Mouse (Mus musculus): ENCODE data around the gene Ehf. TPM values are rescaled to one million over a fixed set of nuclear protein-coding genes. Genes with fewer than 3 reads are reported as not detected.

Ehf gene
- polyA plus RNA-seq (2015; fragmentation: Nextera tagmentation; extraction: Ambion mirVana): 4.5 and 5.0 TPM in 2 replicates

DNA sequence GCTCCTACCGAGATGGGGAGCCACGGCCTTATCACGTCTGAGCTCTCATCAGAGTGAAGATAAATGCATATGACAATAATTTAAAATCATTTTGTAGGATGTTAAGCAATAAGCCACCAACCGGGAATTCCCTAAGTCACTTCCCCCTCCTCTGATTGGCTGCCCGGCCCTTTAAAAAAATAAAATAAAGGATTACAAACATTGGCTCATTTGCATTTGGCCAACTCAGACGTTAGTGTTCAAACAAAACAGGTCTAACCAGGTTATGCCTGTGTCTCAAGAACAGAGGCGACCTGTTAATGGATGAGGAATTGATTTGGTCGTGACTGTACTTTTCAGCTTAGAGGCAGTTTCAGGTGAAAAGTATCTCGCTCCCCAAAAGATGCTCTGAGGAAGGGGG lies at the start of gene Ehf:
Gene Ehf (minus strand): TSS at position 147 of the 400 bp plus-strand sequence.
- H3K9me3 ChIP-seq: no peaks in the 10 kb centered on the region
- no peaks in the 10 kb centered on the region for H3K36me3 ChIP-seq
- no peak within 1 kb of the TSS for H3K4me2 ChIP-seq
- H3K27ac ChIP-seq: no peak within 1 kb of the TSS
- WGBS: 23% methylated on average over 9 of the region's 9 CpGs
- H3K4me3 ChIP-seq: no peak within 1 kb of the TSS
- H3K4me1 ChIP-seq: no peaks in the 10 kb centered on the region; the same call in 1 of the 2 replicates
- no peak within 1 kb of the TSS for H3K9ac ChIP-seq
- no peak for ATAC-seq (ENCODE audit: borderline replicate concordance, extremely low read depth, low FRiP score, low TSS enrichment)
- H3K27me3 ChIP-seq: no peaks in the 10 kb centered on the region

DNA sequence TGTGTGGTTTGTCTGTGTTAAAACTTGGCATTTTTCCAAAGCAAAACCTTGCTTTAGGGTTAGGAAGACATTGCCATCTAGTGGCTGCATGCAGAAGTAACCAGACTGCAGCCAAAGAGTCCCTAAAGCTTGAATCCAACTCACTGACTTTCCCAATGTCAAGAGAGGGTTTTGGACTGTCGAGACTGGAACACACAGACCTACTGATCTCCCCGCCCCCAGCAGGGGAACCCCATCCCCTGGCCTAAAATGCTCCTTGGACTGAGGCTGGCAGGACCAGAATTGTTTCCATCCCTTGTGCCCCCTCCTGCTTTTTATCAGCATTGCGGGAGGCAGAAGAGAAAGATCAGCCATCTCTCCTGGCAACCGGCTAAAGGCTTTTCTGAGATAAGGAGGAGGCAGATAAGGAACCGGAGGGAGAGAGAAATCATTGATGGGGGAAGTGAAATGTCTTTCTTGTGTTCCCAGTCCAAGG lies 44.4 kb upstream of the Ehf start:
- WGBS: 4% methylated on average over 5 of the region's 5 CpGs
- H3K9ac ChIP-seq: no peak overlapping the region
- no peaks in the 10 kb centered on the region for H3K36me3 ChIP-seq
- 0 out of 2 replicates have a peak, but pooled peaks have one; percentile 55 for ATAC-seq (ENCODE audit: borderline replicate concordance, extremely low read depth, low FRiP score, low TSS enrichment)
- H3K27me3 ChIP-seq: no peaks in the 10 kb centered on the region
- H3K4me2 ChIP-seq: peak overlapping the region; percentile 39; the same call in 1 of the 2 replicates
- H3K27ac ChIP-seq: no peak overlapping the region
- H3K4me3 ChIP-seq: no peak overlapping the region
- no peaks in the 10 kb centered on the region for H3K9me3 ChIP-seq
- peaks cover 11% of the 10 kb centered on the region for H3K4me1 ChIP-seq

DNA sequence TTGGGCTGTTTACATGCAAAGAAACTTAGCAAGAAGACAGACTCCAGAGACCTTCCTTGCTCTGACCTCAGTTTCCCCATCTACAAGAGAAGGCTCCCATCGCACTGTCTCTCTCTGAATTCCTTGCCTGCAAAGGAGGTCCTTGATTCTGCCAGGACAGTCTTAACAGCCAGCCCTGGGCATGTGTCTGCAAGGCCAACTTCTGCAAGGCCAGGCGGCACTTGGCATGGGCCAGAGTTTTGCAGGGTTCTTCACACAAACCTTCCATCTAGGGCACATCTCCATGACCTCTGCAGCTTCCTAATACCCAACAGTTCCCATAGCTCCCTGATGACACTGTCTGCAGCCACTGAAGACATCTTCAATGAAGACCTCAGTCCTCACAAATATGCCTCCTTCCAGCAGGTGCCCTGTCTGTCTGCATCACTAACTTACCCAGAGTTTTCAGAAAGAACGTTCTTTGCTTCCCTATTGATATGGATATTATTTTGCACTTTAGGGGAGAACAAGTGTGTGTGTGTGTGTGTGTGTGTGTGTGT lies 43.7 kb upstream of the Ehf start:
- ATAC-seq (ENCODE audit: borderline replicate concordance, extremely low read depth, low FRiP score, low TSS enrichment): no peak
- WGBS: 62% methylated on average over 3 of the region's 3 CpGs
- H3K4me3 ChIP-seq: no peak overlapping the region
- H3K9me3 ChIP-seq: no peaks in the 10 kb centered on the region
- no peak overlapping the region for H3K27ac ChIP-seq
- H3K27me3 ChIP-seq: no peaks in the 10 kb centered on the region
- H3K9ac ChIP-seq: no peak overlapping the region
- no peaks in the 10 kb centered on the region for H3K36me3 ChIP-seq
- peaks cover 11% of the 10 kb centered on the region for H3K4me1 ChIP-seq
- H3K4me2 ChIP-seq: no peak overlapping the region

DNA sequence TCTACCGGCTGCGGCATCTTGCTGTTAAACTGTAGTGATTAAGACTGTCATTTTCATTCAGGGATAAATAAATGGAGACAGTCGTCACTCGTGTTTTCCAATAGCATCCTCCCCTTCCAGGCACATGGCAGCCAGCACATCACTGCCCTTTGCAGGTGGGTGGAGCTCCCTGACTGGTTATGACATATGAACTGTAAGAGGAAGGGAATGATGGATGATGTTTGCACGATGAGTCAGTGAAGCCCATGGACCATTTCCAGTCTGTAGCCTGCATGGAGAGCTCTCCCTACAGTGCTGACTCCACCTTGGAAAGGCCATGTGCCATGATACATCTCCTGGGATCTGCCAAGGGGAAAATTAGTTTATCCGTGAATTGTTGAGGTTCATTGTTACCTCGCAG lies 40.5 kb upstream of the Ehf start:
- Histone ChIP-seq H3K4me2 (no peak overlapping the region), H3K9ac (no peak overlapping the region), H3K9me3 (no peaks in the 10 kb centered on the region), H3K4me3 (no peak overlapping the region), H3K27ac (no peak overlapping the region), H3K4me1 (peaks cover 11% of the 10 kb centered on the region), H3K27me3 (no peaks in the 10 kb centered on the region), H3K36me3 (no peaks in the 10 kb centered on the region)
- no peak for ATAC-seq (ENCODE audit: borderline replicate concordance, extremely low read depth, low FRiP score, low TSS enrichment)
- WGBS: 60% methylated on average over 7 of the region's 7 CpGs

DNA sequence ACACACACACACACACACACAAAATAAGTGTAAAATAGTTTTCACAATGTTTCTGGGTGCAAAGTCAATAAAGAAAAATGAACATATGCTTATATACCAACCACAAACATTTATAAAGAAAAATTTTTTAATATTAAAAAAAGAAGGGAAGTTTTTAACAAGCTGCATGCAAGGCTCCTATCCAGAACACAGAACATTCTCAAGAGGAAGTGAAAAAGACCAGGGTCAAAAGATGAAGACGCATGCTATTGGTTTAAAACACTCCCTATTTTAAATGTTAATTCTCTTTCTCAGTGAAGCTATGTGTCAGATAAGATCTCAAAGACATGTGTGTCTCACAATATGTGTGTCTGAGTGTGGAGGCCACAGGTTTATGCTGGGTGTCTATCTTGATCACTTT lies 39.0 kb upstream of the Ehf start:
- Histone ChIP-seq H3K4me2 (no peak overlapping the region), H3K9ac (no peak overlapping the region), H3K4me1 (no peaks in the 10 kb centered on the region), H3K27ac (no peak overlapping the region), H3K9me3 (no peaks in the 10 kb centered on the region), H3K4me3 (no peak overlapping the region), H3K27me3 (no peaks in the 10 kb centered on the region), H3K36me3 (no peaks in the 10 kb centered on the region)
- ATAC-seq (ENCODE audit: borderline replicate concordance, extremely low read depth, low FRiP score, low TSS enrichment): no peak
- 89% methylated on average over 1 of the region's 1 CpGs for WGBS

DNA sequence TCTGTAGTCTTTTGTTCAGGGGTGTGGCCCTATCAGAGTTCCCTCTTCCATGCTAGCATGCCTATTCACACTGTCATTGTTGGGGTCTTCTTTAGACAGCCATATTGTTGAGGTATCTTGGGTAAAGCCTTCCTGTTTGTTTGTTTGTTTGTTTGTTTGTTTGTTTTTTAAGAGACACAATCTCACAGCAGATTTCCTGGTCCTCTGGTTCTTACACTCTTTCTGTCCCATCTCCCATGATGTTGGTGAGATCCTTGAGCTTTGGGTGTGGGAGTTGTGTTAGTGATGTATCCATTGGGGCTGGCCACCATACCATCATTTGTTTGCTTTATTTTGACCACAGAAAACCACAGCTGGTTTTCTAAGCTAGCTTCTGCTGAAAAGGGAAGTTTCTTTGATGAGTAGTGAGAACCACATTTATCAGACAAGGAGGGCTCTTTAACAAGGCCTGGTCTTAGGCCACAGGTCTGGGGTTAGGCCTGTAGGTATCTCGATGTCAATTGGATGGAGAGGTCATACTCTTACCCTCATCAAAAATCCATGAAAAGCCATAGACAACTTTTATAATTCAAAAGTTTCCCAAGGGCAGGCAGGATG lies 38.4 kb upstream of the Ehf start:
- no peak for ATAC-seq (ENCODE audit: borderline replicate concordance, extremely low read depth, low FRiP score, low TSS enrichment)
- Histone ChIP-seq H3K9me3 (no peaks in the 10 kb centered on the region), H3K9ac (no peak overlapping the region), H3K4me3 (no peak overlapping the region), H3K4me2 (no peak overlapping the region), H3K4me1 (no peaks in the 10 kb centered on the region), H3K27me3 (no peaks in the 10 kb centered on the region), H3K27ac (no peak overlapping the region), H3K36me3 (no peaks in the 10 kb centered on the region)
- WGBS: 89% methylated on average over 1 of the region's 1 CpGs

DNA sequence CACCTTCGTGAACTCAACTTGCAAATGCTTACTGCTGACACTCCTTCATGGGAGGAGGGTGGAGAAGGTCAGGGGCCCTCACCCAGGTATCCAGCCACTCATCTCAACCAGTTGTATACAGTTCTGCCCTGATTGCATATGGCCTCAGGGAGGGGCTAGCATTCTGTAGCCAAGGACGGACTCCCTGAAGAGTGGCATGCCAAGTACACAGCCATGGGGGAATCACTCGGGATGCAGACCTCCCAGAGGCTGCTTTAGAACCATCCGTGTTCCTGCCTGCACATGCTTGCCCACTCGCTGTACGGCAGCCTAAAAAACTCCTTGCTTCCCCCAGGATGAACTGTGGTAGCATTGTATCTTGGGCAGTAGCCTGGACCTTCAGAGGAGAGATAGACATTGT lies 35.6 kb upstream of the Ehf start:
- H3K4me2 ChIP-seq: no peak overlapping the region
- ATAC-seq (ENCODE audit: borderline replicate concordance, extremely low read depth, low FRiP score, low TSS enrichment): no peak
- no peaks in the 10 kb centered on the region for H3K27me3 ChIP-seq
- no peak overlapping the region for H3K27ac ChIP-seq
- no peaks in the 10 kb centered on the region for H3K4me1 ChIP-seq
- no peaks in the 10 kb centered on the region for H3K9me3 ChIP-seq
- H3K9ac ChIP-seq: no peak overlapping the region
- H3K4me3 ChIP-seq: no peak overlapping the region
- no peaks in the 10 kb centered on the region for H3K36me3 ChIP-seq
- 70% methylated on average over 6 of the region's 6 CpGs for WGBS

DNA sequence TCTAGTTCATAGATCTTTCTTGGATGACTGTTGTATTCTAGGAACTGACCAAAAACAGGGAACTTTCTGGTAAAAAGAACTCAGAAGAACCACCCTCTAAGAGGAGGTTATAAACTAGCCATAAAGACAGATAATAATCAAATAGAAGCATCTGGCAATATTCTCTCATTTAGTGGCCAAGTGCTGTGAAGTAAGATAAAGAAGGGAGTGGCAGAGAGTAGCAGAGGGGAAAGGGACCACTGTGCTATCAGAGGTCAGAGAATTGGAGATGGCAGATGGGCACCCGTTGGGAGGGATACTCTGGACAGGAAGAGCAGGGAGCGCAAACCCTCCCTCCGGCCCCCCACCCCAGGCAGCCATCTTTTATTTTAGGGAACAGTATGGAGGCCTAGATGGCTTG lies 34.3 kb upstream of the Ehf start:
- no peak overlapping the region for H3K9ac ChIP-seq
- no peaks in the 10 kb centered on the region for H3K9me3 ChIP-seq
- no peak overlapping the region for H3K4me2 ChIP-seq
- no peak overlapping the region for H3K27ac ChIP-seq
- no peaks in the 10 kb centered on the region for H3K27me3 ChIP-seq
- no peaks in the 10 kb centered on the region for H3K4me1 ChIP-seq
- ATAC-seq (ENCODE audit: borderline replicate concordance, extremely low read depth, low FRiP score, low TSS enrichment): no peak
- no peaks in the 10 kb centered on the region for H3K36me3 ChIP-seq
- WGBS: 83% methylated on average over 3 of the region's 3 CpGs
- H3K4me3 ChIP-seq: no peak overlapping the region

DNA sequence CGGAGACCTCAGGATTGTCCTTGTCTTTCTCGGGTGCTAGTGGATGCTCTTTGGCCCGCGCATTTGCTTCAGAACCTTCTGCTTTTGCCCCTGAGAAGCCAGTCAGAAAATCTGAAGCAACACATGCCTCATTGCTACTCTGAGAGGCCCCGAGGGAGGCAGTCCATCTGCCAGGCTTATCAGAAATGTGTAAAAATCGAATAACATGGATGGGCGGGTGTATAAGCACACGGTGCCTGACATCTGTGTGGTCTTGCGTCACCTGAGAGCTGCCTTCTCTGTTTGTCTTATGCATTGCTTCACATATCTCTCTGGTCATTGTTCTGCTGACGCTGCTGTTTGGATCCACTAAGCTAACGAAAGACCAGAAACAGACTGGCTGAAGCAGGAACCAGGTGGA lies 33.5 kb upstream of the Ehf start:
- ATAC-seq (ENCODE audit: borderline replicate concordance, extremely low read depth, low FRiP score, low TSS enrichment): no peak
- Histone ChIP-seq H3K36me3 (no peaks in the 10 kb centered on the region), H3K4me3 (no peak overlapping the region), H3K27ac (no peak overlapping the region), H3K27me3 (no peaks in the 10 kb centered on the region), H3K4me1 (no peaks in the 10 kb centered on the region), H3K9me3 (no peaks in the 10 kb centered on the region), H3K4me2 (no peak overlapping the region), H3K9ac (no peak overlapping the region)
- WGBS: 58% methylated on average over 11 of the region's 11 CpGs

DNA sequence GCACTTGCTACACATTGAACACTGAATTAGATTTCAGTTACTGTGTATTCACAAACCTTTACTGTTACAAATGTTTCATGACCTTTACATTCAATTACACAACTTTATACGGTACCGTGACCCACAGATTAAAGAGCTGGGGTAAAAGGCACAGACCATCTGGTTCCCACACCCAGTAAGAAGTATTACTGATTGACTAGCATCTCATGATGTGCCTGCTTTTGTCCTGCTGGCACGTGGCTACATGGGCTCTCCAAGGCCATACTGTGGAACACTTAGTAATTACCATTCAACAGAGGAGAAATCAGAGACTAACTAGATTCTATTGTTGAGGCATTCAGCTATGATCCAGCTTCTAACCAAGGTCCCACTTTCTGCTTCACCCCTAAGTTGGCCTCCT lies 32.9 kb upstream of the Ehf start:
- ATAC-seq (ENCODE audit: borderline replicate concordance, extremely low read depth, low FRiP score, low TSS enrichment): no peak
- H3K27ac ChIP-seq: no peak overlapping the region
- H3K4me3 ChIP-seq: no peak overlapping the region
- no peak overlapping the region for H3K9ac ChIP-seq
- 84% methylated on average over 3 of the region's 3 CpGs for WGBS
- H3K36me3 ChIP-seq: no peaks in the 10 kb centered on the region
- no peaks in the 10 kb centered on the region for H3K9me3 ChIP-seq
- no peak overlapping the region for H3K4me2 ChIP-seq
- no peaks in the 10 kb centered on the region for H3K4me1 ChIP-seq
- H3K27me3 ChIP-seq: no peaks in the 10 kb centered on the region

DNA sequence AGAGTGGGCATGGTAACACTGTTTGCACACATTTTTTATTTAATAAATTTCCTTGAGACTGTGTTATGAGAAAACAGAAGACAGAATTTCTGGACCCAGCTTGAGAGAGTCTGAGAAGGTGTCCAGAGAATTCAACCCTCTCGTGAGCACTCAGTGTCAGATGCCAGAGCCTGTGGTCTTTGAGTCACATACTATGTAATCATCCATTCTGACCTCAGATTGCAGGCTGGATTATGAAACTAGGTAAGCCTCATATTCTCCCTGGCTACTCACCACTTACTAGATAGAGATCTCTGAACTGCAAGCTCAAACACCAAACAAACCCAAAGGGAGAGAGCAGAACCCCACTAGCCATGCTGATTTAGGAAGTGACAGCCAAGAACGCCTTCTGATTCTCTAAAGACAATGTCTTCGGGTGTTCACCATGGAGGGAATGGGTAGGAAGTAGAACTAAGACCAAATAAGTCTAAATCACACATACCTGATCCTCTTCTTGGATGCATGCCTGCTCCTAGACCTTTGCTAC lies 28.7 kb upstream of the Ehf start:
- H3K36me3 ChIP-seq: no peaks in the 10 kb centered on the region
- ATAC-seq (ENCODE audit: borderline replicate concordance, extremely low read depth, low FRiP score, low TSS enrichment): no peak
- H3K4me2 ChIP-seq: no peak overlapping the region
- H3K4me1 ChIP-seq: 0 out of 2 replicates have a peak, but pooled peaks cover 3% of the 10 kb centered on the region
- no peak overlapping the region for H3K27ac ChIP-seq
- H3K9me3 ChIP-seq: no peaks in the 10 kb centered on the region
- 79% methylated on average over 3 of the region's 3 CpGs for WGBS
- no peaks in the 10 kb centered on the region for H3K27me3 ChIP-seq
- no peak overlapping the region for H3K9ac ChIP-seq
- no peak overlapping the region for H3K4me3 ChIP-seq

DNA sequence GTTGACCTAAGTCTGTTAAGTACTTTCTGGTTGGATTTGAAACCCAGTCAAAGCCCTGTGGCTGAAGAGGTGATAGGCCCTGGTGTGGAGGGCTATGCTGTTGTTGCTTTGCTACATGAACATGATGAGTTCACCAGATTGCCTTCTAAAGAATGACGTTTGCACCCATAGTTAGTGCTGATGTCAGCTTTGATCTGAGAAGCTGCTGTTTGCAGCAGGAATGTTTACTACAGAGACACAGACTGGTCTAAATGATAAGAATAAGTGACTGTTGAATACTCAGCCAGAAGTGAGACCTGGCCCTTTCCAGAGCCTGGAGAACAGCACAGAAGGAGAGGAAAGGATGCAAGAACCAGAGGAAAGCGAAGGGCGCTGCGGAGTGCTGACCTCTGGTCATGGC lies 25.7 kb upstream of the Ehf start:
- WGBS: 75% methylated on average over 4 of the region's 4 CpGs
- no peak overlapping the region for H3K4me2 ChIP-seq

More for the DNA sequence above, 25.7 kb upstream of the Ehf start:
- Histone ChIP-seq H3K9me3 (no peaks in the 10 kb centered on the region), H3K27me3 (no peaks in the 10 kb centered on the region), H3K27ac (no peak overlapping the region), H3K36me3 (no peaks in the 10 kb centered on the region), H3K4me3 (no peak overlapping the region), H3K9ac (no peak overlapping the region), H3K4me1 (peaks cover 29% of the 10 kb centered on the region)
- ATAC-seq (ENCODE audit: borderline replicate concordance, extremely low read depth, low FRiP score, low TSS enrichment): no peak
